Mouse (Mus musculus): ENCODE data around the gene Polr2b. TPM values are rescaled to one million over a fixed set of nuclear protein-coding genes. Genes with fewer than 3 reads are reported as not detected.

Gene Polr2b
- total and polyA plus RNA-seq, 2 experiments from 2014 or later: 21.8 to 26.4 TPM

GRCm38 (mm10) chr5:77390272-77390671, 80.3 kb downstream of the Polr2b start:
- Histone ChIP-seq H3K4me2 (ENCODE audit: low read depth, low read length) (no peak overlapping the region), H3K27me3 (ENCODE audit: control insufficient read depth, insufficient read depth, low read length) (no peaks in the 10 kb centered on the region), H3K4me3 (ENCODE audit: low read depth, low read length) (no peak overlapping the region), H3K9me3 (replicated peaks; ENCODE audit: control insufficient read depth, low read length) (no peaks in the 10 kb centered on the region), H3K36me3 (replicated peaks; ENCODE audit: control insufficient read depth, insufficient read depth, low read length) (0 out of 2 replicates have a peak, but pooled peaks cover 3% of the 10 kb centered on the region), H3K9ac (replicated peaks; ENCODE audit: low read depth, low read length) (no peak overlapping the region), H3K4me1 (ENCODE audit: control insufficient read depth, insufficient read depth) (peaks cover 11% of the 10 kb centered on the region), H3K27ac (ENCODE audit: low read depth) (no peak overlapping the region)
- TF ChIP-seq CTCF (IDR thresholded peaks at IDR 0.05; ENCODE audit: low read depth) (no peak), EP300 (IDR thresholded peaks at IDR 0.05; ENCODE audit: low read depth) (no peak)
- WGBS: 90% methylated on average over 2 of the region's 2 CpGs
- ATAC-seq (ENCODE audit: insufficient read depth, low read depth) (no peak), DNase-seq (ENCODE audit: low spot score) (no peak)

- TF ChIP-seq EP300 (IDR thresholded peaks at IDR 0.05; ENCODE audit: low read depth) (no peak), CTCF (IDR thresholded peaks at IDR 0.05; ENCODE audit: low read depth) (no peak)
- H3K9ac ChIP-seq (replicated peaks; ENCODE audit: low read depth, low read length): no peak overlapping the region
- 71% methylated on average over 10 of the region's 10 CpGs for WGBS
- H3K27ac ChIP-seq (ENCODE audit: low read depth): no peak overlapping the region
- H3K4me2 ChIP-seq (ENCODE audit: low read depth, low read length): no peak overlapping the region
- peaks cover 4% of the 10 kb centered on the region for H3K4me1 ChIP-seq (ENCODE audit: control insufficient read depth, insufficient read depth)
- peaks cover 3% of the 10 kb centered on the region; the same call in 1 of the 2 replicates for H3K36me3 ChIP-seq (replicated peaks; ENCODE audit: control insufficient read depth, insufficient read depth, low read length)
- ATAC-seq (ENCODE audit: insufficient read depth, low read depth): no peak
- no peak overlapping the region for H3K4me3 ChIP-seq (ENCODE audit: low read depth, low read length)
- no peak for DNase-seq (ENCODE audit: low spot score)
- no peaks in the 10 kb centered on the region for H3K27me3 ChIP-seq (ENCODE audit: control insufficient read depth, insufficient read depth, low read length)
- H3K9me3 ChIP-seq (replicated peaks; ENCODE audit: control insufficient read depth, low read length): no peaks in the 10 kb centered on the region
Measured at GRCm38 (mm10) chr5:77393094-77393619, 83.2 kb downstream of the Polr2b start.

GRCm38 (mm10) chr5:77393990-77394618, 84.2 kb downstream of the Polr2b start:
- Histone ChIP-seq H3K9me3 (replicated peaks; ENCODE audit: control insufficient read depth, low read length) (no peaks in the 10 kb centered on the region), H3K4me1 (ENCODE audit: control insufficient read depth, insufficient read depth) (peaks cover 4% of the 10 kb centered on the region), H3K4me3 (ENCODE audit: low read depth, low read length) (no peak overlapping the region), H3K4me2 (ENCODE audit: low read depth, low read length) (no peak overlapping the region), H3K27me3 (ENCODE audit: control insufficient read depth, insufficient read depth, low read length) (no peaks in the 10 kb centered on the region), H3K36me3 (replicated peaks; ENCODE audit: control insufficient read depth, insufficient read depth, low read length) (peaks cover 3% of the 10 kb centered on the region; the same call in 1 of the 2 replicates), H3K27ac (ENCODE audit: low read depth) (no peak overlapping the region), H3K9ac (replicated peaks; ENCODE audit: low read depth, low read length) (no peak overlapping the region)
- no peak for DNase-seq (ENCODE audit: low spot score)
- TF ChIP-seq CTCF (IDR thresholded peaks at IDR 0.05; ENCODE audit: low read depth): no peak
- TF ChIP-seq EP300 (IDR thresholded peaks at IDR 0.05; ENCODE audit: low read depth): no peak
- 52% methylated on average over 9 of the region's 9 CpGs for WGBS
- no peak for ATAC-seq (ENCODE audit: insufficient read depth, low read depth)

GRCm38 (mm10) chr5:77398285-77399057, 88.5 kb downstream of the Polr2b start:
- ATAC-seq (ENCODE audit: insufficient read depth, low read depth): no peak
- Histone ChIP-seq H3K36me3 (replicated peaks; ENCODE audit: control insufficient read depth, insufficient read depth, low read length) (peaks cover 3% of the 10 kb centered on the region; the same call in 1 of the 2 replicates), H3K9ac (replicated peaks; ENCODE audit: low read depth, low read length) (no peak overlapping the region), H3K4me3 (ENCODE audit: low read depth, low read length) (no peak overlapping the region), H3K27ac (ENCODE audit: low read depth) (no peak overlapping the region), H3K9me3 (replicated peaks; ENCODE audit: control insufficient read depth, low read length) (no peaks in the 10 kb centered on the region), H3K27me3 (ENCODE audit: control insufficient read depth, insufficient read depth, low read length) (no peaks in the 10 kb centered on the region), H3K4me1 (ENCODE audit: control insufficient read depth, insufficient read depth) (peaks cover 4% of the 10 kb centered on the region; the same call in 1 of the 2 replicates), H3K4me2 (ENCODE audit: low read depth, low read length) (no peak overlapping the region)
- 68% methylated on average over 14 of the region's 14 CpGs for WGBS
- DNase-seq (ENCODE audit: low spot score): no peak
- TF ChIP-seq CTCF (IDR thresholded peaks at IDR 0.05; ENCODE audit: low read depth) (no peak), EP300 (IDR thresholded peaks at IDR 0.05; ENCODE audit: low read depth) (no peak)

Small RNAs within 50 kb of the gene (microRNA-seq; reads per million reads assigned to microRNA genes)
- gene Mir5098: not detected

Other genes with a start within 250 kb of the Polr2b start
- gene Hopx, start 195.0 kb upstream of the Polr2b start, total RNA-seq (2014; rRNA removed; ENCODE audit: low replicate concordance): 510 and 558 TPM in 2 replicates
- 41.0 and 42.6 TPM in 2 replicates for gene Hopx, start 195.0 kb upstream of the Polr2b start, polyA plus RNA-seq (2015; fragmentation: Nextera tagmentation; extraction: Ambion mirVana)
- 22.6 TPM in 1 of 2 replicates, not detected in the other for gene Spink2, start 98.7 kb upstream of the Polr2b start, total RNA-seq (2014; rRNA removed; ENCODE audit: low replicate concordance)
- gene Spink2, start 98.7 kb upstream of the Polr2b start, polyA plus RNA-seq (2015; fragmentation: Nextera tagmentation; extraction: Ambion mirVana): 1.5 and 2.1 TPM in 2 replicates
- gene Rest, start 44.7 kb upstream of the Polr2b start, total RNA-seq (2014; rRNA removed; ENCODE audit: low replicate concordance): 20.3 and 23.7 TPM in 2 replicates
- gene Rest, start 44.7 kb upstream of the Polr2b start, polyA plus RNA-seq (2015; fragmentation: Nextera tagmentation; extraction: Ambion mirVana): 14.7 and 14.9 TPM in 2 replicates
- gene Noa1, start 63 bp upstream of the Polr2b start, total RNA-seq (2014; rRNA removed; ENCODE audit: low replicate concordance): 9.0 and 11.2 TPM in 2 replicates
- gene Noa1, start 63 bp upstream of the Polr2b start, polyA plus RNA-seq (2015; fragmentation: Nextera tagmentation; extraction: Ambion mirVana): 15.6 and 16.1 TPM in 2 replicates
- 106 and 151 TPM in 2 replicates for gene Igfbp7, start 97.9 kb downstream of the Polr2b start, total RNA-seq (2014; rRNA removed; ENCODE audit: low replicate concordance)
- gene Igfbp7, start 97.9 kb downstream of the Polr2b start, polyA plus RNA-seq (2015; fragmentation: Nextera tagmentation; extraction: Ambion mirVana): 218 and 230 TPM in 2 replicates

Data from heart, postnatal 0 days (tissue).